Mouse (Mus musculus) stomach, postnatal 0 days (tissue): ENCODE data around the gene Lama5.

ENCODE experiments used
- CTCF ChIP-seq: IDR thresholded peaks from 2 replicates; pipeline ENCODE4 v1.5.1; 2016; ENCODE audit warnings: antibody characterized with exemption, low read depth, mild to moderate bottlenecking, moderate library complexity
- EP300 ChIP-seq: optimal IDR thresholded peaks from 2 replicates; pipeline ENCODE3; 2016; ENCODE audit warnings: antibody characterized with exemption

DNA sequence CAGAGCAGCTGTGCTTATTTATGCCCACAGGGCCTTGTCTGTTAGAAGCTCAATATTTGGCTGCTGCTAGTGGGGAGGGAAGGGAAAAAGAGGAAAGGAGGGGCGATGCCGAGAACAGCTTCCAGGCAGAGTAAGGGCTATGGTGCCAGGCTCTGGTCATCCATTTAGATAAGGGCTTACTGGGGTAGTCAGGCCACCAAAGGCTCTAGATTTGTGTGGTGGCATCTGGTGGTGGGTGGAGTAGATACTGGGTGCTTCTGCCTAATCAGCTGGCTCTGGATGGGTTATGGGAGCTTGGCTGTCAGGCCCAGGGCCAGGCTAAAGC is 19.7 kb downstream of the Lama5 start:
- TF ChIP-seq CTCF (no peak), EP300 (no peak)
